Mouse (Mus musculus): ENCODE measurements at regions not wholly inside any gene's neighbourhood (a gene's known extent, or its start where the extent isn't known, plus 50 kb on each side); places are given as distances from the start of the nearest gene placed in this dataset.

GRCm38 (mm10) chr8:30946154-30947065, 2482.1 kb upstream of the 5930422O12Rik start:
- H3K36me3 ChIP-seq (ENCODE audit: control insufficient read depth, insufficient read depth, low read length): no peaks in the 10 kb centered on the region
- H3K27ac ChIP-seq (ENCODE audit: insufficient read depth, low read length): no peak overlapping the region
- 76% methylated on average over 10 of the region's 10 CpGs for WGBS
- DNase-seq (ENCODE audit: low read depth in 1 of 2, low spot score in 2 of 2): no peak
- no peaks in the 10 kb centered on the region for H3K27me3 ChIP-seq (ENCODE audit: control insufficient read depth, insufficient read depth, low read length)
- H3K4me1 ChIP-seq (ENCODE audit: control insufficient read depth, insufficient read depth, insufficient read length): no peaks in the 10 kb centered on the region
- H3K4me3 ChIP-seq (ENCODE audit: extremely low read depth, insufficient read depth, insufficient read length): no peak overlapping the region
- TF ChIP-seq CTCF (IDR thresholded peaks at IDR 0.05; ENCODE audit: extremely low read depth, insufficient read depth, insufficient read length, insufficient replicate concordance) (no peak), POLR2A (IDR thresholded peaks at IDR 0.05; ENCODE audit: low read depth, low read length) (no peak)

GRCm38 (mm10) chr8:30952818-30953217, 2475.7 kb upstream of the 5930422O12Rik start:
- Histone ChIP-seq H3K27ac (ENCODE audit: insufficient read depth, low read length) (no peak overlapping the region), H3K4me3 (ENCODE audit: extremely low read depth, insufficient read depth, insufficient read length) (no peak overlapping the region), H3K4me1 (ENCODE audit: control insufficient read depth, insufficient read depth, insufficient read length) (no peaks in the 10 kb centered on the region), H3K36me3 (ENCODE audit: control insufficient read depth, insufficient read depth, low read length) (no peaks in the 10 kb centered on the region), H3K27me3 (ENCODE audit: control insufficient read depth, insufficient read depth, low read length) (no peaks in the 10 kb centered on the region)
- DNase-seq (ENCODE audit: low read depth in 1 of 2, low spot score in 2 of 2): no peak
- TF ChIP-seq POLR2A (IDR thresholded peaks at IDR 0.05; ENCODE audit: low read depth, low read length) (no peak), CTCF (IDR thresholded peaks at IDR 0.05; ENCODE audit: extremely low read depth, insufficient read depth, insufficient read length, insufficient replicate concordance) (no peak)

GRCm38 (mm10) chr8:30959436-30960180, 2468.9 kb upstream of the 5930422O12Rik start:
- Histone ChIP-seq H3K27me3 (ENCODE audit: control insufficient read depth, insufficient read depth, low read length) (no peaks in the 10 kb centered on the region), H3K4me1 (ENCODE audit: control insufficient read depth, insufficient read depth, insufficient read length) (no peaks in the 10 kb centered on the region), H3K36me3 (ENCODE audit: control insufficient read depth, insufficient read depth, low read length) (no peaks in the 10 kb centered on the region), H3K27ac (ENCODE audit: insufficient read depth, low read length) (no peak overlapping the region), H3K4me3 (ENCODE audit: extremely low read depth, insufficient read depth, insufficient read length) (no peak overlapping the region)
- no peak for DNase-seq (ENCODE audit: low read depth in 1 of 2, low spot score in 2 of 2)
- 44% methylated on average over 17 of the region's 17 CpGs for WGBS
- TF ChIP-seq POLR2A (IDR thresholded peaks at IDR 0.05; ENCODE audit: low read depth, low read length) (no peak), CTCF (IDR thresholded peaks at IDR 0.05; ENCODE audit: extremely low read depth, insufficient read depth, insufficient read length, insufficient replicate concordance) (no peak)

GRCm38 (mm10) chr8:30960486-30960885, 2468.0 kb upstream of the 5930422O12Rik start:
- WGBS: 92% methylated on average over 8 of the region's 8 CpGs

GRCm38 (mm10) chr8:30962207-30962606, 2466.3 kb upstream of the 5930422O12Rik start:
- TF ChIP-seq CTCF (IDR thresholded peaks at IDR 0.05; ENCODE audit: extremely low read depth, insufficient read depth, insufficient read length, insufficient replicate concordance) (no peak), POLR2A (IDR thresholded peaks at IDR 0.05; ENCODE audit: low read depth, low read length) (no peak)
- DNase-seq (ENCODE audit: low read depth in 1 of 2, low spot score in 2 of 2): no peak
- Histone ChIP-seq H3K4me3 (ENCODE audit: extremely low read depth, insufficient read depth, insufficient read length) (no peak overlapping the region), H3K27me3 (ENCODE audit: control insufficient read depth, insufficient read depth, low read length) (no peaks in the 10 kb centered on the region), H3K36me3 (ENCODE audit: control insufficient read depth, insufficient read depth, low read length) (no peaks in the 10 kb centered on the region), H3K4me1 (ENCODE audit: control insufficient read depth, insufficient read depth, insufficient read length) (no peaks in the 10 kb centered on the region), H3K27ac (ENCODE audit: insufficient read depth, low read length) (no peak overlapping the region)
- WGBS: 90% methylated on average over 3 of the region's 3 CpGs

More at GRCm38 (mm10) chr8:30960486-30960885, 2468.0 kb upstream of the 5930422O12Rik start:
- no peak for TF ChIP-seq POLR2A (IDR thresholded peaks at IDR 0.05; ENCODE audit: low read depth, low read length)
- no peak for TF ChIP-seq CTCF (IDR thresholded peaks at IDR 0.05; ENCODE audit: extremely low read depth, insufficient read depth, insufficient read length, insufficient replicate concordance)
- Histone ChIP-seq H3K27ac (ENCODE audit: insufficient read depth, low read length) (no peak overlapping the region), H3K27me3 (ENCODE audit: control insufficient read depth, insufficient read depth, low read length) (no peaks in the 10 kb centered on the region), H3K36me3 (ENCODE audit: control insufficient read depth, insufficient read depth, low read length) (no peaks in the 10 kb centered on the region), H3K4me3 (ENCODE audit: extremely low read depth, insufficient read depth, insufficient read length) (no peak overlapping the region), H3K4me1 (ENCODE audit: control insufficient read depth, insufficient read depth, insufficient read length) (no peaks in the 10 kb centered on the region)
- no peak for DNase-seq (ENCODE audit: low read depth in 1 of 2, low spot score in 2 of 2)

GRCm38 (mm10) chr8:30982814-30983213, 2445.7 kb upstream of the 5930422O12Rik start:
- Histone ChIP-seq H3K4me3 (ENCODE audit: extremely low read depth, insufficient read depth, insufficient read length) (no peak overlapping the region), H3K27ac (ENCODE audit: insufficient read depth, low read length) (no peak overlapping the region), H3K27me3 (ENCODE audit: control insufficient read depth, insufficient read depth, low read length) (no peaks in the 10 kb centered on the region), H3K4me1 (ENCODE audit: control insufficient read depth, insufficient read depth, insufficient read length) (no peaks in the 10 kb centered on the region), H3K36me3 (ENCODE audit: control insufficient read depth, insufficient read depth, low read length) (no peaks in the 10 kb centered on the region)
- TF ChIP-seq CTCF (IDR thresholded peaks at IDR 0.05; ENCODE audit: extremely low read depth, insufficient read depth, insufficient read length, insufficient replicate concordance) (no peak), POLR2A (IDR thresholded peaks at IDR 0.05; ENCODE audit: low read depth, low read length) (no peak)
- WGBS: 64% methylated on average over 2 of the region's 2 CpGs
- DNase-seq (ENCODE audit: low read depth in 1 of 2, low spot score in 2 of 2): no peak

Data from spleen, adult 2 months (tissue).